16 mouse cellular contexts compared by ENCODE assay signal in genomic region chrX:159140554-159140953, GRCm38 (mm10).
DNase-seq lines count a peak whose midpoint lies in the region; TF ChIP-seq lines count a peak whose summit lies in the region.
"Had no signal": no experiment of that assay in that cellular context is flagged by ENCODE, and none has a peak within 500 bp of the region (broad histone marks: within the 10 kb centered on the region; RNA-seq: fewer than 3 reads in every experiment).

No protein-coding gene starts in this region.

- H3K4me1 ChIP-seq in MEL (ENCODE audit: control insufficient read depth in 1 of 2, insufficient read depth in 2 of 2, low read length in 2 of 2) = peaks cover 0 to 9% of the 10 kb centered on the region in 2 experiments

- H3K4me3 ChIP-seq in MEL (ENCODE audit: control insufficient read depth in 1 of 2, insufficient read depth in 1 of 2, low read depth in 2 of 2, low read length in 2 of 2) = no peak overlapping the region

- no peaks in the 10 kb centered on the region for H3K27me3 ChIP-seq in MEL (ENCODE audit: control insufficient read depth in 1 of 2, insufficient read depth in 2 of 2, low read length in 2 of 2)
- H3K27me3 ChIP-seq: CH12.LX had no signal

- H3K9ac ChIP-seq in MEL (ENCODE audit: control insufficient read depth, low read depth, low read length, poor library complexity, severe bottlenecking) = no peak overlapping the region

- no peaks in the 10 kb centered on the region for H3K9me3 ChIP-seq in MEL (replicated peaks; ENCODE audit: insufficient read depth, low read length)
- H3K9me3 ChIP-seq: G1E had no signal

- TF ChIP-seq CTCF in MEL (IDR thresholded peaks at IDR 0.05 in 2 of 3, conservative IDR thresholded peaks at IDR 0.05 in 1 of 3; ENCODE audit: control insufficient read depth in 1 of 3, insufficient read depth in 1 of 3, low read depth in 2 of 3, low read length in 3 of 3, poor library complexity in 1 of 3, severe bottlenecking in 1 of 3) = no peak

- TF ChIP-seq EP300 in MEL (IDR thresholded peaks at IDR 0.05; ENCODE audit: low read depth in 1 of 2, low read length in 2 of 2) = peak; percentile 62 to 71

- TF ChIP-seq POLR2A in MEL (IDR thresholded peaks at IDR 0.05; ENCODE audit: control insufficient read depth in 1 of 2, insufficient read depth in 1 of 2, low read depth in 1 of 2, low read length in 2 of 2, poor library complexity in 1 of 2) = no peak

- peak; percentile 47 for DNase-seq in MEL (ENCODE audit: low read depth, low spot score)
- DNase-seq in gastrocnemius, adult 8-10 months (ENCODE audit: low spot score in 2 of 2) = no peak
- DNase-seq: adrenal gland, adult 2 months; adrenal gland, adult 8-10 months; adrenal gland, postnatal 10 days; adrenal gland, postnatal 14 days; adrenal gland, postnatal 25 days; adrenal gland, postnatal 36 days; B cell, adult 2 months; cerebellum, adult 11 months; cerebellum, adult 11-12 months; cerebellum, adult 18-20 months; cerebellum, adult 2 months; cerebellum, adult 8-10 months had no signal

- TF ChIP-seq RAD21 in MEL (IDR thresholded peaks at IDR 0.05; ENCODE audit: low read depth, low read length) = no peak

- peaks cover 0 to 12% of the 10 kb centered on the region in 2 experiments; a peak in 2 of 4 replicates for H3K36me3 ChIP-seq in MEL (ENCODE audit: control insufficient read depth in 1 of 2, insufficient read depth in 2 of 2, low read length in 2 of 2)
- H3K36me3 ChIP-seq: G1E had no signal

- H3K27ac ChIP-seq in MEL (ENCODE audit: control insufficient read depth, low read depth, low read length) = no peak overlapping the region

- H3K79me2 ChIP-seq in MEL (ENCODE audit: control insufficient read depth, insufficient read depth, low read length, poor library complexity) = no peaks in the 10 kb centered on the region

TF ChIP-seq in MEL, 35 proteins besides CTCF, POLR2A, EP300 and RAD21:
- TF ChIP-seq MAFK (IDR thresholded peaks at IDR 0.05; ENCODE audit: borderline replicate concordance, low read depth, low read length) (no peak), ZKSCAN1 (IDR thresholded peaks at IDR 0.05; ENCODE audit: low read depth, low read length) (no peak), ETS1 (IDR thresholded peaks at IDR 0.05; ENCODE audit: low read depth, low read length) (peak; percentile 58), UBTF (IDR thresholded peaks at IDR 0.05; ENCODE audit: borderline replicate concordance, insufficient read depth, low read depth, low read length) (no peak), ZMIZ1 (IDR thresholded peaks at IDR 0.05; ENCODE audit: low read depth, low read length) (no peak), TCF12 (IDR thresholded peaks at IDR 0.05; ENCODE audit: low read depth, low read length) (peak; percentile 59; the same call in 1 of the 2 replicates), MEF2A (IDR thresholded peaks at IDR 0.05; ENCODE audit: extremely low read depth, insufficient replicate concordance, low read depth, low read length, poor library complexity, severe bottlenecking) (no peak), SIN3A (IDR thresholded peaks at IDR 0.05; ENCODE audit: low read length) (no peak), JUND (IDR thresholded peaks at IDR 0.05; ENCODE audit: low read depth, low read length) (no peak), GATA1 (IDR thresholded peaks at IDR 0.05; ENCODE audit: low read depth, low read length) (peak; percentile 75), HCFC1 (IDR thresholded peaks at IDR 0.05; ENCODE audit: low read depth, low read length) (no peak), SMC3 (IDR thresholded peaks at IDR 0.05; ENCODE audit: low read depth, low read length) (no peak), RCOR1 (IDR thresholded peaks at IDR 0.05; ENCODE audit: low read depth, low read length) (peak; percentile 60), POLR2AphosphoS5 (IDR thresholded peaks at IDR 0.05; ENCODE audit: borderline replicate concordance, low read depth, low read length) (no peak), MYB (IDR thresholded peaks at IDR 0.05; ENCODE audit: low read depth, low read length) (no peak), ZNF384 (IDR thresholded peaks at IDR 0.05; ENCODE audit: low read depth, low read length) (peak; percentile 27; the same call in 1 of the 2 replicates)
